Mouse (Mus musculus): ENCODE measurements around the gene Abcc4. TPM values are rescaled to one million over a fixed set of nuclear protein-coding genes. Genes with fewer than 3 reads are reported as not detected.
"Not testable (repeated sequence)": the region's sequence is repeated elsewhere in the genome, so short reads cannot be mapped to it uniquely, and the experiment has no call there.

Abcc4 gene
- polyA plus RNA-seq, 2 experiments from 2014 or later = 8.0 to 8.9 TPM

DNA sequence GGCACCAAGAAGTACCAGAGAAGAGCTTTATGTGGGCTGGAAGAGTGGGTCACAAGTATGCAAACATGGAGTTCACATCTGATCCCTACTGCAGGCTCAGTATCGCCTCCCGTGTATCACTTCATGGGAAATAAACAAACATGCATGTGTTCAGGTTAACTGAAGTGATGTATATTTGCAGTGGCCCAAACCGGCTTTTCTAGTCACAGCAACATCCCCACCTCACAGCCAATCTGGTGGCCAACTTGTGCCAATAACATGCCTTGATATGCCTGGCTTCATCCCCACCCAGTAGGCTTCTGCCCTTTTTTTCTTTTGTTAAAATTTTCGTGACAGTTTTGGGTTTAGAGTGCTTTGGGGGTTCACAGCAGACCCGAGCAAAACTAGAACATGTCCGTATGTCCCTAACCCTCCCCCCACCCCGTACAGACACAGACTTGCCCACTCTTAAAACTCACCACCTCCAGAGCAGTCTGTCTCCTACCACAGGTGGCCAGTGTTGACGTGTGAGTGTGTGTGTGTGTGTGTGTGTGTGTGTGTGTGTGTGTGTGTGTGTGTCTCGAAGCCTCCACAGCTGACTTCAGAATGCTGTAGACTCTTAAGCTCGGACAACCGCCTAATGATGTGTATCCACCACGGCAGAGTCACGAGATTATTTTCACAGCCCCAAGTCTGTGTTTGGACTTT is 29.6 kb downstream of the Abcc4 start:
- no peak for ATAC-seq

DNA sequence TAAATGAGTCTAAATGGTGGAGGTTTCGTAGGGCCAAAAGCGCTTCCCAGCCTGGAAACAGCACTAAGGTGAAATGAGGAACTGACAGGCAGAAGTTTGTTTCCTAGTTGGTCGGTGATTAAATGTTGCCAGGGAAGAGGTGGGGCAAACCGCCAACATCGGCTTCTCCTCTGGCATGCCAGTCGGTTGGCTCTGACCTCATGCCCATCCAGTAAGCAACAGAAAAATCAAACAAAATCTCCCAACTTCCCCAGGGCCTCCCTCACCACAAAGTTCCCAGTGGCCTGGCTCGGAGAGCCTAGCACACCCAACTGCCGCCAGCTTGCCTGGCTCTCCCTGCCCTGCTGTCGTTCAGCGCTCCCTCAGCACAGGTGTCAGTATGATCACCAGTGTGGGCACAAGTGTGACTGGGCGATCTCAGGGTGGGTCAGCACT is 31.3 kb downstream of the Abcc4 start:
- ATAC-seq = no peak

DNA sequence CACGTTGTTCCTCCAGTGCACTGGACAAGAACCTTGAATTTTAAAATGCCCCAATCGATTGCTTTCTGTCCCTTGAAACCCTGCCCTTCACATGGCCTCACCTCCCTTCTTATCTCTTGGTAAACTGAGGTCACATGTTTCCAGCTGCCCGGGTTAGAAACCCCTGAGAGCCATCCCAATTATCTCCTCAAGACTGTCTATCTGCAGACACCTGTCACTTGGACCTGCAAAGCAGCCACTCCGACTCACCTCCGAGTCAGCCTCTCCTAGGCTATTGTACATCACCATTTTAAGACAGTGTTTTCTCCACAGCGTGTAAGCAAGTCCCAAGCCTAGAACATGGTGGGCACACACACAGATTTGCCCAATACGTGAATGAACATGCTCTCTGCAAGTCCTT is 31.8 kb downstream of the Abcc4 start:
- no peak for ATAC-seq

DNA sequence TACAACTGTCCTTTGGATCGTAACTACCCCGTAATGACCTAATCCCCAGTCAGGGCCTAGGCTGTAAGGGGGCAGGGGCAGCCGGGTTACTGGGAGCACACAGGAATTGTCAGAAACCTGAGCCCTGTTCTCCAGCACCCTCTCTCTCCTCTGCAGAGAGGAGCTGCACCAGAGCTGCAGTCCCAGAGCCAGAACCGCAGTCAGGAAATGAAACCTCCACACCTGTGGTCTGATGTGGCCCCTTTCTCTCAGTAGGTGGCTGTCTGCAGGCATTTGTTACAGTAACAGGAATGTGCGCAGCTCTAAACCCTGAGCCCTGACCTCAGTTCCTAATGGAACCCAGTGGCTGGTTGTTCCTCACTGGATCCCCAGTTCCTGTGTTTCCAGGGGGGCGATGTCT is 32.5 kb downstream of the Abcc4 start:
- ATAC-seq = peak; percentile 88

DNA sequence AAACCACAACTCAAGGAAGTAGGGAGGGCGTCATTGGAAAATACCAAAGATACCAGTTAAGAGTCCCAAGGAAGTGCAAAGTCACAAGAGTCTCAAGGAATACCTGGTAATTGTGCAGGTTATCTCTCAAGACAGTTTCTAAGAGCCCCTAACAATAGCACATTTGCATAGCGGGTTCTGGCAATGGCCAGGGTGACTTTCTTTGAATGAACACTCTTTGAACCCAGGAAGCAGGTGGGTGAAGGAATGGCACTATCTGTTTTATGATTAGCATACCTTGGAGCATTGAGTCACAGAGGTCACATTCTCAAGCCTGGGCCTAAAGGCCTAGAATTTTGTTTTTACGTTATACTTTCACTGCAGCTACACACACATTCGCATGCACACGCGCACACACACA is 33.1 kb downstream of the Abcc4 start:
- not testable (repeated sequence) for ATAC-seq

DNA sequence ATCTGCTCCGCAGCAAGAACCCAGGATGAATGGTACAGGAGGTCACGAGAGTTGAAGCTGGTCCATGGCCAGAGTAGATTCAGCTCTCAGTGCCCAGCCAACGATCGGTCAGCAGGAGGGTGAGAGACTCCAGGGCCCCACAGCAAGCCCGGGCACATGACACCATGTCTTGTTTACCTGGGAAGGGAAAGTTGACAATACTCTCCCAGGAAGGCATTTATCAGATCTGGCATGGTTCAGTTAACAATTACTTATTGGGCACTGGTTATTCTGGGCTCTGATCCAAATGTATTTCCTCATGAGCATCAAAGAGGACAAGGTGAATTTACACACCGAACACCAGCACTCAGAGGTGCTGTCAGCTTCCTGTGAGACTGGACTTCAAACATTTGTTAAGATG is 38.5 kb downstream of the Abcc4 start:
- no peak for ATAC-seq

DNA sequence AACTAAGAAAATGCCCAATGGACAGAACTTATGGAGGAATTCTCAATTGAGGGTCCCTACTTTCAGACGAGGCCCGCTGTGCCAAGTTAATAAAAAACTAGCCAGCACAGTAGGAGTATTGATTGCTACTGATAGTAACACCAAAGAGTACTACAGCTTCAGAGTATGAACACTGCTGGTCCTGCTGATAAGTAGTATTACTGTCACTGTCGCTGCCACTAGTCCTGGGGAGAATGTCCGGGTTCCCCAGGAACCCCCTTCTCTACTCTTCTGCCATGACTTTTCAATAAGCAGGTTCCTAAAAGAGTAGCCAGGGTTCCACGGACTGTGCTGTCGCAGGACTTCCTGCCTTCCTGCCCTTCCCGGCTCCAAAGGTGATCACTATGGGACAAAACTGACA is 41.4 kb downstream of the Abcc4 start:
- no peak for ATAC-seq

DNA sequence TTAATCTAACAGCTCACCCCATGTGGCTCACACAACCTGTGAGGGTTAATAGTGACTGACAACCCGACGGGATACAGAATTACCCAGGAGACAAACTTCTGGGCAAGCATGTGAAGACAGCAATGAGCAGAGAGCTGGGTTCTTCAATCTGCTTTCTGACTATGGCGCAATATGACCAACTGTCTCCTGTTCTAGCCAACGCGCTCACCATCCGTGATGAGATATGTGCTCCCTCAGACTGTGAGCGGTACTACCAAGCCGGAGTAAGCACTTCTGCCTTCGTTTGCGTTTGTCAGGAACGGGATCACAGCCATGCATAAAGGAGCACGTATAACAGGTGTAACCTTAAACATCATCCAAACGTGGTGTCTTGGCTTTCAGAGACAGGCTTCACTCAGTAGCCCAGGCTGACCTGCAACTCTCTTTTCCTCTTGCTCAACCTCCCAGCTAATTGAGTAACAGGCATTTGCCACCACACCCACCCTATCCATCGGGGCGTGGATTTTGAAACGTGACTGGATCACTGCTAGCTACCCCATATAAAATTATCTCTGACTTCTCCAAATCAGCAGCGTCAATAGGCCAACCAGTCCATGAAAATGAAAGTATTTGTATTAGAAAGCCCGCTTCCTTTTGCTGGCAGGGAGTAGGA is 43.3 kb downstream of the Abcc4 start:
- ATAC-seq = no peak

DNA sequence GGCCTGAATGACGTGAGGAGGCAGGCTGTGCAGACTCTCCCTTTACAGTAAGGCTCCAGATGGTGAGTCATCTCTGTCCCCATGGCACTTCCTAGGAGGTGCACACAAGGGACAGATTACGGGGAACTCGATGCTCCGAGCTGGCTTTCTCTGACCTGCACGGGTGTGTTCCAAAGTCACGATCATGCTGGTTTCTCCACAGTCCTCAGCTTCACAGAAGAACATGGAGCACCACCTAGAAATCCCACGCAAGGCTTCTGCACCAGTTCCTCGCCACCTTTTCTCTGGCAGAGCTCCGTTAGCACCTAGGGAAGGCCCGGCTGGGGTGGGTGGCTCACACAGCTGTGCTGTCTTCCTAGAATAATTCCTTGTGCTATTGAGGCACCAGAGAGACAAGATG is 43.9 kb downstream of the Abcc4 start:
- no peak for ATAC-seq

DNA sequence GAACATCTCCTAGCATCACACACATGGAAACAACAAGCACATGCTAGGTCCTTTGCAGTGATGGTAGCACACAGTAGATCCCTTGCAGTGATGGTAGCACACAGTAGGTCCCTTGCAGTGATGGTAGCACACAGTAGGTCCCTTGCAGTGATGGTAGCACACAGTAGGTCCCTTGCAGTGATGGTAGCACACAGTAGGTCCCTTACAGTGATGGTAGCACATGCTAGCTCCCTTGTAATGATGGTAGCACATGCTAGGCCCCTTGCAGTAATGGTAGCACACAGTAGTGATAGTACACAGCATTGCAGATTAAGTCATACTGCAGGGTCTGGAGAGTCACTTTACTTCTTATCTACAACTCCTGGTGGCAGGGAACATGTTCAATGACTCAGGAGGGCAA is 46.8 kb downstream of the Abcc4 start:
- no peak for ATAC-seq

DNA sequence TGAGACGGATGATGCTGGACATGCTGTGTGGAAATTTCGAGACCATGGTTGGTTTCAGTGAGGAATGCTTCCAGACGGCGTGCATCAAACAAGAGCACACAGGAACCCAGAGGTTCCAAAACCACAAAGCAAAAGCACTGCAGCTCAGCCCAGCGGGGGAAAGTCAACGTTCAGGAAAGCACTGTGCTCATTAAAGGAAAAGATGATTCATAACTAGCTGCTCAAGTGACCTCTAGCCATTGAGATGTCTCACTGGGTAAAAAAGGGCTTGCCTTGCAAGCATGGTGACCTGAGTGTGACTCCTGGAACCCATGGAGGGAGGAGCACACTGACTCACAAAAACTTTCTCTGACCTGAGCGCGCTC is 47.7 kb downstream of the Abcc4 start:
- peak; percentile 76 for ATAC-seq

DNA sequence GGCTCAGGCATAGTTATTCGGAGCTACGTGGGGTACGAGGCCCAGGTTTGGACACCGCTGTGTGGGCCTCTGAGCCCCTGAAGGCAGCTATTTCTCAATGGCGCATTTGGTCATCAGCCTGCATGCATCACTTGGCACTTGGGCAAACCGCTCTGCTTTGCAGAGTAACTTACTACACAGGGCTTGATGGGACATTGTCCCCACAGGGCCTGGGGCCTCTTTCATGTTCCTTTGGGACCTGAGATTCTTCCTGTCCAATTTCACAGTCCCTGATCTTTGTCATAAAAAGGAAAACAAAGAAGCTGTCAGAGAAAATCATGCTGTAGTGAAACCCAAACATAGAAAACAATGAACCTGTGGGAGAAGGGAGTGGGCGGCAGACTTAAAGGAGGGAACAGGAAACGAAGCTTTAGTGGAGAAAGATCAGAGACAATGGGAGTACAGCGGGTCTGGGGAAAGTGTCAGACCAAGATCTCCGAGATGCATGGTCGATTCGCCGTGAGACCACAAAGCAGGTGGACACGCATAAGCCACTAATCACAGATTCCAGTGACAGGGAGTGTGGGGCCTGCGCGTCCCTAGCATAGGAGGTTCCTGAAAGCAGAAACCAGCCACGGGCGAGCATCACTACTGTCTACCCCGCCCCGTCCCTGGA is 48.2 kb downstream of the Abcc4 start:
- ATAC-seq = peak; percentile 40

DNA sequence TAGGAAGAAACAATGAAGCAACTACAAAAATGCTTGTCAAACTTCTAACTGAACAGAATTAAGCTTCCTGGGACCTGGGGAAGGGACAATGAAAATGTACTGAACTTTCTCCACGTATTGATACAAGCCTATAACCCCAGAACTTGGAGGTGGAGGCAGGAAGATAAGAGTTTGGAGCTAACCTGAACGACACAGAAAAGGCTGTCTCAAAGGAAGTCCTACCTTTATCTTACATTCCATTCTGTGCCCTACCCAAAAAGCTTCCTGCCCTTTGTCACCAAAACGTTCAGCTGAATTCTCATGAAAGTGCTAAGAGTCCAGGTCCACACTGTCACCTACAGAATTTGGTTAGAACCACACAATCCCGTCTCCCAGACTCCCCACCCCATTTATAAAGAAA is 48.8 kb downstream of the Abcc4 start:
- ATAC-seq = no peak

DNA sequence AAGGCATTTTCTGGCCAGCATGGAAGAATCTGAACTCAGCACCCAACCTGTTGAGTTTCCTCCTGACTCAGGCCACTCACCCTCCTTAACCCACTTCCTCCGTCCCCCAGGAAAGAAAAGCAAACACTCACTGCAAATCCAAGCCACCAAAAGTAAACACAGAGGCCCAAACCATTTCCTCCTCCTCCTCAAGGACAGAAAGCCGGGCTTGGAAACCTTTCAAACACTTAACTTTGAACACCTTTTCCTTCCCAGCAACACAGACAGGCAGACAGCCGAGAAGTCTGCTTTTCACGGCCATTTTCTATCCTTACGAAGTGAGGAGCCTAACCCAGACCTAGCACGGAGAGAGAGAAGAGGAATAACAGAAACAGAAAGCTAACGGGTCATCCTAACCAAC is 50.0 kb downstream of the Abcc4 start:
- ATAC-seq = no peak

DNA sequence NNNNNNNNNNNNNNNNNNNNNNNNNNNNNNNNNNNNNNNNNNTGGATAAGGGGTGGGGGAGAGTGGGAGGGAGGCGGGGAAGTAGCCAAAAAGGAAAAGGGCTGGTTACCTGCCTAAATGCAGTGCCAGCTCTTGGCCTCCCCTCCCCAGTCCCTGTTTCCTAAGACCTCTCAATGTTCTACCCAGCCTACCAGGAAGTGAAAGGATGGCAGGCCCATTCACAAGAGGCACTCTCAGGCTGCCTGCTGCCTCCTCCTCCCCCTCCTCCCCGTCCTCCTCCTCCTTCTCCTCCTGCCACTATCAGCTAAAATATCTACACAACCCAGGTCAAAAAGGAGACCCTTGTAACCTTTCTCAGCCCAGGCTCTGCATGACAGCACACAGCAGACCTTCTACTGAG is 51.1 kb downstream of the Abcc4 start:
- no peak for ATAC-seq

DNA sequence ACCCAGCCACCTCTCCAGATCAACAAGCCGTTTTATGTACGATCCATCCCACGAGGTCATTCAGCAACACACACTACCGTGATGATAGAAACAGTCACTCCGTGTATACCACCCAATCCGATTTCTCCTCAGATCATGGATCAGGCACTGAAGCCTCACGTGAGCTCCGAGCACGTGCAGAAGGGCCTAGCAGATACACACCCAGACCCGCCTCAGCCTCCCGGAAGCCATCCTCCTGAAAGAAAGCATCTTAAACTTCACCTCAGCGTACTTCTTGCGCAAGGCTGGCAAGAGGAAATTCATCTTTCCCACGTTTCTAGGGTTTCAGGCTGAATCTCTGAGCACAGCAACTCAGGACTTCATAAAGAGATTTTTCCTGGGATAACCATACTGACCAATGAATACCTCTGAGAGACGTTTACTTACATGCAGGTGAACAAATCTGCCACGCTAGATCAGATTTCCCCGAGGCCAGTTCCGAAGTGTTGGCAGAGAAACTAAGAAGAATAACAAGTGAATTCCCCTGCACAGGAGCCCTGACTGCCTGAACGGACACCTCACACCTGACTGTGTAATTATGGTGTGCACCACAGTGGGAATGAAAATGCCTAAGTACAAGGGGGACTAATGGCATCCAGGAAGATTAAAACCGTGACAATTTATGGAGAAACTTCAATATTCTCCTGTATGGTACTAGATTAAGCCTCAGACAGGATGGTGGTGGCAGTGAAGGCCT is 54.1 kb downstream of the Abcc4 start:
- no peak for ATAC-seq

DNA sequence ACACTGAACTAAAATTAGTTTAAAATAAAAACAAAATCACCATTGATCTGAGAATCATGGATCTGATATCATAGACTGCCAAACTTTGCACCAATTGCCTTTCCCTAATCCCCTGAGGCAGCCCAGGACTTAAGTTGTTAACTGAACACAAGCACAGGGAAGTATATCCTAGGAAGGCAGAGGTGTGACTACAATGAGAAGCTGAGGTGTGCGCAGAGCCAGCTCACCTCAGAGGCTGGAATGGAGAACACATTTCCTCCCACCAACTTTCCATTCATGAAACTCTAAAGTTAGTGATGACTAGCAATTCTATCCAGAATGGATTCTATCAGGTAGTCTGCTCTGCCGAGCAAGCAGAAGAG is 56.1 kb downstream of the Abcc4 start:
- ATAC-seq = peak; percentile 20

DNA sequence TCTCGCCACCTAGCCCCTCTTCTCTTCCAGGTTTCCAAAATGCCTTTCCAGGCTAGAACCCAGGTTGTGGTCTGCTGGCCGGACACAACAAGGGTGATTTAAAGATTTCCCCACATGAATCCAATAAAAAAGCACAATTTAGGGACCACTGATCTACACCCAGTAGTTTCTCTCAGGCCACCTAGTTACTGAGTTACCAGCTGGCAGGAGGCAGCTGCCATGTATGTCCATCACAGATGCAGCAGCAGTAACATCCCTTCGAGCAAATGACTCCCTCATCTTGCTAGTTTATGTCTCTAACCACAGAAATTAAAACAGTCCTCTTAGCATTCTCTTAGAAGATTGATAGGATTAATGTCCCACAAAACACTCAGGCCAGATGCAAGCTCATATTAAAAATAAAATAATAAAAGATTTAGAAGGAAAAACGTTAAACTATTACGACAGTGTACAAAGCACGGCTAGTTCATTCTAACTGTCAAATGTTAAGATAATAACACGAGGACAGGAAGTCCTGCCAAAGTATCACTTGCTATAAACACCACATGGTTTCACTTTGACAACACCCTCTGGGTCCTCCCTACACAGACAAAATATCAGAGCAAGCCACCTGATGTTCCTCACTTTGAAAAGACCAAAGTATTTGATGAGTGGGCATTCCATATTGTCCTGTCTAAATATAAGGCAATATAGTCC is 56.7 kb downstream of the Abcc4 start:
- ATAC-seq = peak; percentile 97

DNA sequence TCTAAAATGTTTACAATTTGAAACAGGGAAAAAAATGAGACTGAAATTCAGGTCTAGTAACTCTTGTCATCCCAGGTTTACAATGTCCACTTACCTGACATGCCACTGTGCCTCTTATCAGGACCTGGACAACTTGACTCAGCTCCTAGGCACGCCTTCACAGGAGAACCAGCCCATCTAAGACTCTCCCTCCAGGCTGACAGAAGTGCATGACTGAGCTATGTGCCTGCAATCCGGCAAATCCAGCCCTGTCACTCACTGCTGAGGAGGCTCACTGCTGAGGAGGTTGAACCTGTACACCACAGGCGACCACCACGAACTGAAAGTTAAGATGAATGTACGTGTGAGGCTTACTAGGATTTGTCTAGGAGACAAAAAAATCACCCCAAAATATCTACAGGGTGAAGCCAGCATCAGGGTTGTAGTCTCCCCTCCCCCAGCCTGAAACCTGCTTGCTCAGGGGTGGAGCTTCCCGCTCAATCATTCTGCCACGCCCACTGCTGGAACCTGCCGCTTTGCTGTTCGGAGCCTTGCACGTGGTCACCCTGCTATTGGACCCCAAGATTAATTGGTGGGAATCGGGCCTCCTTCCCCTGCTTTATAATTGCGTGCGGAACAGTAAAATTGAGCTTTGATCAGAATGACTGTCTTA is 63.0 kb downstream of the Abcc4 start:
- ATAC-seq = not testable (repeated sequence)

DNA sequence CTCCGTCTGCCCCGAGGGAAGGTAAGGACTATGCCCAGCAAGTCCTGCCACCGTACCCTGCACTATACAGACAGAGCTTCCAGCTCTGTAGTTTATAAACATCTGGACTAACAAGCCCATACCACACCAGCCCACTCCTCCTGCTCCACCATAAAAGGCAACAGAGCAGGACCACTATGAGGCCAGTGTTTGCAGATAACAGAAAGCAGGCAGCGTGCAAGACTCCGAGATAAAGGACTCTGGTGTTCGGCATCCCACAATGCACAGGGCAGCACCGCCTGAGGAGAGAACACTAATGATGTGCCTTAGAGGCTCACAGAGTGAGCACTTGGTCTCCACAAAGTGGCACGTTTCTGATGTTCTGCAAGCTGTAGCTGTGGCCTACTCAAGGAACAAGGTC is 63.9 kb downstream of the Abcc4 start:
- ATAC-seq = no peak

DNA sequence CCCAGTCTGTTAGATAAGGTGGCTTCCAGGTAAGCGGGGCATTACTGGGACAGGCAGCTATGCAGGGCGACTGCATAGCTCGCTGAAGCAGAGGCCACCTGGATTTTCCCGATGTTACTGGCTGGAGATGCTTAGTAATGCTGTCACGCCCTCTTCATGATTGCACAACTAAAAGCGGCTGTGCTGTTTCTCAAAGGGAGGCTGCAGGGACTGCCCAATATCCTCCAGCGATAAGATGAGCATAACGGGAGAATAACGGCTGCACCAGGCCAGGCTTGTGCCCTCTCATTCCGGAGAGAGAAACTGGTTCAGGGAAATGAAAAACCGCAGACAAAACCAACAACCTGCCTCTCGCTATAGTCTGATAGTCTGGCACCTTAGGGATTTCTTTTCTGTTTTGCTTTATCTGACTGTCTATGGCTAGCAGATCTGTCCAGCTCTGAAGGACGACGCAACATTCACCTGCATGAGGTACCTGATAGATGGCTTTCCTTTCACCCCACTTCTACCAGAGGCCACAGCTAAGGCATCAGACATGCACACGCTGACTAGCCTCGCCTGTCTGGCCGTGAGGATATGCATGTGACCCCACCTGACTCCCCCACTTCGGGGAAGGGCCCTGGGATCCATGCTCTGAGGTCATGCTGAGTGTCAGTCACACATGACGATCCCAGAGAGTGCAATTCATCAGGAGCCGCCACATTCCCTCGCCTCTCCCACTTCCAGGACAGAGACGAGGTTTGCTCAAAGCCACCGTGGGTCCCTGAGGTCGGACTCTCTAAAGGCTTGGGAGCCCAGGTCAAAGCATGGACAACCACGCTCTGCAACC is 67.4 kb downstream of the Abcc4 start:
- ATAC-seq = no peak

Measured in CD4-positive, CD25-positive, alpha-beta regulatory T cell, adult 4 months (primary cell).